Comparison of ENCODE assay signal across 8 mouse cellular contexts in the genomic region with DNA sequence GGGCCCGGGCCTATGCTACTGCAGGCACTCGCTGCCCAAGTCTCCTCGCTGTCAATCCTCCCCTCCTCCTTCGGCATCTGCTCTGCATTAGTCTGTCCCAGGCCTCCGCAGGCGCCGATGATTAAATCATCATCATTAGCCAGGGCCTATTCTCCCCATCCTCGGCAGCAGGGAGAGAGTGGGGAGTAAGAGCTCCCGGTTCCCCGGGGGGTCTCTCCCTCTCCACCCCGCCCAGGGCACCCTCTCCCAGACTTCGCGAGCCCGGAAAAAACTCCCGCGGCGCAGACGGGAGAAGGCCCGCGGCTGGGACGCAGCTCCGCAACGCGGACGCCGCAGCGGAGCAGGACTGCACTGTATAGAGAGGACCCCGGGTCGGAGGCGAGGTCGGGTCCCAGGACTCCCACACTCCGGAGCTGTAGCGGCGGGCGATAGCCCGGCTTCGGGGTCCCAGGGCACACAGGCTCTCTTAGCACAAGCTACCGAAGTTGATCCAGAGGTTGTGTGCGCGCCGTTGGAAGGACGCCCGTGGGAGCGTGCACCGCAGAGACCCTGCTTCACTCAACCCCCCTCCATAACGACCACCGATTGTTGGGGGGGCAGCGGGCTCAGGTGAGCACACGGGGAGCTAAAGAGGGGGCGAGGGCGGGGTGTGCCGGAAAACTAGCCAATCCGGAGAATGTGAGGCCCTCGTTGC. TPM values are rescaled to one million over a fixed set of nuclear protein-coding genes. Genes with fewer than 3 reads are reported as not detected.
DNase-seq lines count a peak whose midpoint lies in the region; ATAC-seq and TF ChIP-seq lines count a peak whose summit lies in the region.

TSS of gene Pcgf1 (plus strand) at position 240 of the 694 bp plus-strand sequence.

- peak within 1 kb of the TSS; percentile 100 for H3K4me2 ChIP-seq in heart, postnatal 0 days (ENCODE audit: low read depth, low read length)

- peak; percentile 46 for DNase-seq in kidney, adult 9 months
- DNase-seq in kidney, postnatal 14 days = no peak
- DNase-seq in ES-E14 (ENCODE audit: low read depth, low spot score) = no peak
- no peak for DNase-seq in heart, postnatal 0 days (ENCODE audit: low spot score)
- DNase-seq in left cerebral cortex, postnatal 10 days (ENCODE audit: extremely low spot score in 1 of 2, low spot score in 2 of 2) = no peak
- DNase-seq in ovary, postnatal 14 days (ENCODE audit: low spot score) = no peak

- H3K9me3 ChIP-seq in ES-E14 (ENCODE audit: control insufficient read depth, insufficient read depth, low read depth, low read length) = no peaks in the 10 kb centered on the region
- H3K9me3 ChIP-seq in heart, postnatal 0 days (replicated peaks; ENCODE audit: control insufficient read depth, low read length) = no peaks in the 10 kb centered on the region
- H3K9me3 ChIP-seq in megakaryocyte, embryonic 14.5 days = no peaks in the 10 kb centered on the region

- 0 out of 4 replicates have a peak, but pooled peaks cover 0 to 2% of the 10 kb centered on the region in 2 experiments for H3K4me1 ChIP-seq in ES-E14 (ENCODE audit: control insufficient read depth in 2 of 2, insufficient read depth in 2 of 2, low read length in 2 of 2, poor library complexity in 1 of 2)
- 0 out of 2 replicates have a peak, but pooled peaks cover 3% of the 10 kb centered on the region for H3K4me1 ChIP-seq in cortical plate, adult 2 months (ENCODE audit: control insufficient read depth, insufficient read depth, low read length)
- 0 out of 2 replicates have a peak, but pooled peaks cover 4% of the 10 kb centered on the region for H3K4me1 ChIP-seq in heart, postnatal 0 days (ENCODE audit: control insufficient read depth, insufficient read depth)
- peaks cover 23% of the 10 kb centered on the region for H3K4me1 ChIP-seq in megakaryocyte, embryonic 14.5 days

- in situ Hi-C loops in ES-E14 (cut with MboI; ENCODE audit: low sequenced_read_pairs in 2 of 2, unreplicated experiment in 2 of 2) = no loop called here

- H3K27ac ChIP-seq in ES-E14 (ENCODE audit: insufficient read depth, low read depth, low read length, poor library complexity, severe bottlenecking) = peak within 1 kb of the TSS; percentile 75
- peak within 1 kb of the TSS; percentile 75 for H3K27ac ChIP-seq in cortical plate, adult 2 months (ENCODE audit: insufficient read depth, low read length)
- H3K27ac ChIP-seq in heart, postnatal 0 days (ENCODE audit: low read depth) = peak within 1 kb of the TSS; percentile 80

- no peak for TF ChIP-seq CTCF in cortical plate, adult 2 months (IDR thresholded peaks at IDR 0.05; ENCODE audit: extremely low read depth, insufficient read depth, low read length)
- TF ChIP-seq CTCF in heart, postnatal 0 days (IDR thresholded peaks at IDR 0.05; ENCODE audit: low read depth) = no peak

- TF ChIP-seq POLR2A in cortical plate, adult 2 months (IDR thresholded peaks at IDR 0.05; ENCODE audit: extremely low read depth, insufficient read depth, low read length) = no peak

- H3K36me3 ChIP-seq in ES-E14 (ENCODE audit: control insufficient read depth, insufficient read depth, low read length, poor library complexity, severe bottlenecking) = peaks cover 2% of the 10 kb centered on the region
- H3K36me3 ChIP-seq in heart, postnatal 0 days (replicated peaks; ENCODE audit: control insufficient read depth, insufficient read depth, low read length) = peaks cover 28% of the 10 kb centered on the region; the same call in 1 of the 2 replicates
- H3K36me3 ChIP-seq in megakaryocyte, embryonic 14.5 days (replicated peaks; ENCODE audit: low read length) = peaks cover 30% of the 10 kb centered on the region

- H3K27me3 ChIP-seq in heart, postnatal 0 days (ENCODE audit: control insufficient read depth, insufficient read depth, low read length) = peaks cover 48% of the 10 kb centered on the region
- H3K27me3 ChIP-seq in megakaryocyte, embryonic 14.5 days (replicated peaks) = peaks cover 32% of the 10 kb centered on the region

- intact Hi-C loops in left cerebral cortex, postnatal 10 days (cut with DNase I) = loop anchor here (2.0 kb wide), 1 partner anchor 81 kb away; no protein-coding TSS in a partner anchor

- peak; percentile 51 for ATAC-seq in heart, postnatal 0 days (ENCODE audit: insufficient read depth, low read depth)

- peak within 1 kb of the TSS; percentile 83 to 90 for H3K4me3 ChIP-seq in ES-E14 (ENCODE audit: insufficient read depth in 1 of 2, low read depth in 1 of 2, low read length in 2 of 2, poor library complexity in 1 of 2, severe bottlenecking in 1 of 2)
- peak within 1 kb of the TSS; percentile 60 for H3K4me3 ChIP-seq in cortical plate, adult 2 months (ENCODE audit: insufficient read depth, low read length)
- peak within 1 kb of the TSS; percentile 87 for H3K4me3 ChIP-seq in heart, postnatal 0 days (ENCODE audit: low read depth, low read length)
- H3K4me3 ChIP-seq in megakaryocyte, embryonic 14.5 days (replicated peaks) = peak within 1 kb of the TSS; percentile 99

- WGBS in heart, postnatal 0 days = under 1% methylated on average over 54 of the region's 54 CpGs

- peak within 1 kb of the TSS; percentile 93 for H3K9ac ChIP-seq in ES-E14 (ENCODE audit: insufficient read depth, low read depth, low read length, poor library complexity, severe bottlenecking)
- peak within 1 kb of the TSS; percentile 82 for H3K9ac ChIP-seq in heart, postnatal 0 days (replicated peaks; ENCODE audit: low read depth, low read length)

- no peak for TF ChIP-seq EP300 in heart, postnatal 0 days (IDR thresholded peaks at IDR 0.05; ENCODE audit: low read depth)

TF ChIP-seq in ES-E14, 5 proteins besides CTCF, POLR2A, EP300 and RAD21:
- no peak for TF ChIP-seq ZC3H11A (IDR thresholded peaks at IDR 0.05; ENCODE audit: borderline replicate concordance, low read depth, low read length)
- TF ChIP-seq ZNF384 (IDR thresholded peaks at IDR 0.05; ENCODE audit: low read depth, low read length) = no peak
- TF ChIP-seq MAFK (IDR thresholded peaks at IDR 0.05; ENCODE audit: insufficient read depth, low read depth, low read length) = no peak
- no peak for TF ChIP-seq CHD2 (IDR thresholded peaks at IDR 0.05; ENCODE audit: low read depth, low read length)
- no peak for TF ChIP-seq HCFC1 (IDR thresholded peaks at IDR 0.05; ENCODE audit: borderline replicate concordance, insufficient read depth, low read length)

RNA-seq across cellular contexts. Expression of gene Pcgf1, which starts in this region (rescaled TPM):
- total RNA-seq in ES-E14 (2012; rRNA removed) = 12.7 and 14.7 TPM in 2 replicates
- 40.2 and 41.9 TPM in 2 replicates for polyA plus RNA-seq in cortical plate, adult 2 months (2012; rRNA removed)
- total RNA-seq in heart, postnatal 0 days (2014; rRNA removed; ENCODE audit: low replicate concordance) = 12.1 and 14.8 TPM in 2 replicates
- polyA plus RNA-seq in heart, postnatal 0 days (2015; fragmentation: Nextera tagmentation; extraction: Ambion mirVana) = 13.2 and 14.7 TPM in 2 replicates
- 10 to 100 TPM; 19.1 to 19.6 TPM for total RNA-seq in left cerebral cortex, postnatal 10 days (2021)
- polyA plus RNA-seq in megakaryocyte, embryonic 14.5 days (2012; ENCODE audit: insufficient read depth, low replicate concordance) = 6.8 and 7.3 TPM in 2 replicates
